Mouse (Mus musculus): ENCODE measurements around the gene Irf2bp1.

Gene Irf2bp1

GRCm38 (mm10) chr7:19024581-19025255 is 20.9 kb downstream of the Irf2bp1 start:
- DNase-seq (ENCODE audit: low spot score in 2 of 2), result peak; percentile 53 to 57

- no peak for DNase-seq (ENCODE audit: low spot score in 2 of 2)
Measured at GRCm38 (mm10) chr7:19028067-19028466, 24.2 kb downstream of the Irf2bp1 start.

GRCm38 (mm10) chr7:19029084-19029653 is 25.3 kb downstream of the Irf2bp1 start:
- DNase-seq (ENCODE audit: low spot score in 2 of 2), result peak in 1 of 2 experiments; percentile 62

- no peak for DNase-seq (ENCODE audit: low spot score in 2 of 2)
Measured at GRCm38 (mm10) chr7:19031641-19032040, 27.8 kb downstream of the Irf2bp1 start.

GRCm38 (mm10) chr7:19044616-19045015 is 40.8 kb downstream of the Irf2bp1 start:
- no peak for DNase-seq (ENCODE audit: low spot score in 2 of 2)

- no peak for DNase-seq (ENCODE audit: low spot score in 2 of 2)
Measured at GRCm38 (mm10) chr7:19046286-19047069, 42.6 kb downstream of the Irf2bp1 start.

GRCm38 (mm10) chr7:19048006-19048527 is 44.2 kb downstream of the Irf2bp1 start:
- DNase-seq (ENCODE audit: low spot score in 2 of 2), result no peak

GRCm38 (mm10) chr7:19049252-19049651 is 45.4 kb downstream of the Irf2bp1 start:
- no peak for DNase-seq (ENCODE audit: low spot score in 2 of 2)

GRCm38 (mm10) chr7:19050172-19050571 is 46.3 kb downstream of the Irf2bp1 start:
- DNase-seq (ENCODE audit: low spot score in 2 of 2), result no peak

GRCm38 (mm10) chr7:19051161-19051560 is 47.3 kb downstream of the Irf2bp1 start:
- DNase-seq (ENCODE audit: low spot score in 2 of 2), result no peak

GRCm38 (mm10) chr7:19052345-19053135 is 48.7 kb downstream of the Irf2bp1 start:
- peak; percentile 68 to 78 for DNase-seq (ENCODE audit: low spot score in 2 of 2)

GRCm38 (mm10) chr7:19053136-19053532 is 49.3 kb downstream of the Irf2bp1 start:
- no peak for DNase-seq (ENCODE audit: low spot score in 2 of 2)

- peak; percentile 65 to 67 for DNase-seq (ENCODE audit: low spot score in 2 of 2)
Measured at GRCm38 (mm10) chr7:19054047-19054776, 50.4 kb downstream of the Irf2bp1 start, which contains the start of gene Rsph6a. TSS of gene Rsph6a (plus strand) at chr7:19054690.

GRCm38 (mm10) chr7:19054777-19055076 is 50.9 kb downstream of the Irf2bp1 start:
- no peak for DNase-seq (ENCODE audit: low spot score in 2 of 2)

GRCm38 (mm10) chr7:19055108-19055507 is 51.3 kb downstream of the Irf2bp1 start:
- no peak for DNase-seq (ENCODE audit: low spot score in 2 of 2)
